Mouse (Mus musculus): Measurements from ENCODE around the gene Tmem221.
"Not testable (repeated sequence)": the region's sequence is repeated elsewhere in the genome, so short reads cannot be mapped to it uniquely, and the experiment has no call there.

DNA sequence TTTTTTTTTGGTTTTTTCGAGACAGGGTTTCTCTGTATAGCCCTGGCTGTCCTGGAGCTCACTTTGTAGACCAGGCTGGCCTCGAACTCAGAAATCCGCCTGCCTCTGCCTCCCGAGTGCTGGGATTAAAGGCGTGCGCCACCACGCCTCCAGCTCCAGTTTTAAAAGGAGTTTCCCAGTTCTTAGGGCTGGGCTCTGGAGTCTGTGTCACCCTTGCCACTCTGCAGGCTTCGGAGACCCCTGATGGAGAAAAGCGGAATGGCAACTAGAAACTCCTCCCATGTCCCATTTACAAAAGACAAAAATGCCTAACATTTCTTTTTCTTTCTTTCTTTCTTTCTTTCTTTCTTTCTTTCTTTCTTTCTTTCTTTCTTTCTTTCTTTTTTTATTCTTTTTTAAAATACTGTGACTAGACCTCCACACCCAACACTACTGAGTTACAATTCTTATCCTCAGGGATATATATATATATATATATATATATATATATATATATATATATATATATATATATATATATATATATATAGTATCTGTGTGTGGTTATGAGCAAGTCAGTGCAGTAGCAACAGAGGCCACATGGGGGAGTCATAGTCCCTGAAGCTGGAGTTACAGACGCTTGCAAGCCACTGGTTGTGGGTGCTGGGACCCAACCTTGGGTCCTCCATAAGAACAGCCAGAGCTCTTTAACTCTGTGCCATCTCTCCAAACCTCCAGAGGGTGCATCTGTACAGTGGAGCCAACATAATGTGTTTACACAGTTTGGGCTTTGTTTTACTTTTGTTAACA is 39.4 kb downstream of the Tmem221 start:
- not testable (repeated sequence) for TF ChIP-seq POLR2A (IDR thresholded peaks at IDR 0.05; ENCODE audit: insufficient read length, low read depth); MYOG (IDR thresholded peaks at IDR 0.05; ENCODE audit: control insufficient read depth in 1 of 3, insufficient read depth in 1 of 3, insufficient read length in 2 of 3, low read depth in 2 of 3); CEBPB (IDR thresholded peaks at IDR 0.05; ENCODE audit: insufficient read depth, poor library complexity, severe bottlenecking); TCF12 (IDR thresholded peaks at IDR 0.05; ENCODE audit: insufficient read depth, poor library complexity, severe bottlenecking); TCF3 (IDR thresholded peaks at IDR 0.05; ENCODE audit: insufficient read length, low read depth); USF1 (IDR thresholded peaks at IDR 0.05; ENCODE audit: low read depth); MAX (IDR thresholded peaks at IDR 0.05; ENCODE audit: low read depth); POLR2AphosphoS2 (IDR thresholded peaks at IDR 0.05; ENCODE audit: insufficient read length, low read depth)

Measured in myocyte (in vitro differentiated cells).